Mouse (Mus musculus): ENCODE data around the gene Ajm1. TPM values are rescaled to one million over a fixed set of nuclear protein-coding genes. Genes with fewer than 3 reads are reported as not detected.

Ajm1 gene
- polyA plus RNA-seq, 1 experiment from 2014 or later: 1.5 TPM

DNA sequence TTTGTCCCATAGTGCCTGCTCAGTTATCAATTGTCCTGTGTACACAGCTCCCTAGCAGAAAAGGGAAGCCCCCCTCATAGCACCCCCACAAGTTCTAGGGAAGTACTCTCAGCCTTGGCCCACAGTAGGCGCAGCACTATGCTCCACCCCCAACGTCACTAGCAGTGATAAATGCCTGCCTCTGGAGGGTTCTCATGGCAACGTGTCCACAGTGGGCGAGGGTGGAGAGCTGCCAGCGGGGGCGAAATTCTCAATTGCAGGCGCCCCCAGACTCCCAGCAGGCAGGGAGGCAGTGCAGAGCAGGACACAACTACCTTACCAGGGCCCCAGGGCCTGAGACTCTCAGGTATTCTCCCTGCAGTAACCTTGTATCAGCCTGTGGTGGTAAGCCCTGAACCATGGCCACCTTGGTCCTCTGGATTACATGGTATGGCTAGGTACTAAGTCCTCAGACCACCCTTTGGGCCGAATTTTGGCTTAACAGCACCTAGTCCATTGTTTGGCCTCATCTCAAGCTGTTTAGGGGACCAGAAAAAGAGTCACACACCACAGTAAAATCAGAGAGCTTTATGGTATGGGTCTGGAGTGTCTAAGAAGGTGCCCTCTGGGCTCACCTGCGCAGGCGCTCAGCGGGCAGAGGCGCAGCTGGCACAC, 1.0 kb upstream of the Ajm1 start:
- Histone ChIP-seq H3K4me2 (no peak overlapping the region), H3K27me3 (peaks cover 39% of the 10 kb centered on the region), H3K27ac (no peak overlapping the region), H3K9me3 (no peaks in the 10 kb centered on the region), H3K9ac (no peak overlapping the region), H3K36me3 (replicated peaks) (peaks cover 48% of the 10 kb centered on the region), H3K4me1 (peaks cover 42% of the 10 kb centered on the region), H3K4me3 (replicated peaks) (no peak overlapping the region; the same call in 1 of the 2 replicates)
- WGBS: 60% methylated on average over 12 of the region's 12 CpGs
- ATAC-seq (ENCODE audit: low FRiP score): no peak

- H3K4me1 ChIP-seq: peaks cover 49% of the 10 kb centered on the region
- 35% methylated on average over 6 of the region's 6 CpGs for WGBS
- H3K27ac ChIP-seq: no peak overlapping the region
- no peak overlapping the region for H3K9ac ChIP-seq
- peaks cover 46% of the 10 kb centered on the region for H3K27me3 ChIP-seq
- no peak overlapping the region for H3K4me2 ChIP-seq
- H3K4me3 ChIP-seq (replicated peaks): no peak overlapping the region
- H3K36me3 ChIP-seq (replicated peaks): peaks cover 41% of the 10 kb centered on the region
- 0 out of 2 replicates have a peak, but pooled peaks have one; percentile 0 for ATAC-seq (ENCODE audit: low FRiP score)
- no peaks in the 10 kb centered on the region for H3K9me3 ChIP-seq
Measured at GRCm38 (mm10) chr2:25581901-25582301, 344 bp upstream of the Ajm1 start.

- H3K4me1 ChIP-seq: peaks cover 53% of the 10 kb centered on the region
- H3K36me3 ChIP-seq (replicated peaks): peaks cover 30% of the 10 kb centered on the region
- no peak for ATAC-seq (ENCODE audit: low FRiP score)
- H3K4me3 ChIP-seq (replicated peaks): peak overlapping the region; percentile 38; the same call in 1 of the 2 replicates
- H3K9me3 ChIP-seq: no peaks in the 10 kb centered on the region
- peak overlapping the region; percentile 65; the same call in 1 of the 2 replicates for H3K4me2 ChIP-seq
- H3K27me3 ChIP-seq: peaks cover 58% of the 10 kb centered on the region
- WGBS: 42% methylated on average over 6 of the region's 6 CpGs
- no peak overlapping the region for H3K27ac ChIP-seq
- 0 out of 2 replicates have a peak overlapping the region, but pooled peaks have one; percentile 33 for H3K9ac ChIP-seq
Measured at GRCm38 (mm10) chr2:25580621-25581101, 896 bp downstream of the Ajm1 start.

DNA sequence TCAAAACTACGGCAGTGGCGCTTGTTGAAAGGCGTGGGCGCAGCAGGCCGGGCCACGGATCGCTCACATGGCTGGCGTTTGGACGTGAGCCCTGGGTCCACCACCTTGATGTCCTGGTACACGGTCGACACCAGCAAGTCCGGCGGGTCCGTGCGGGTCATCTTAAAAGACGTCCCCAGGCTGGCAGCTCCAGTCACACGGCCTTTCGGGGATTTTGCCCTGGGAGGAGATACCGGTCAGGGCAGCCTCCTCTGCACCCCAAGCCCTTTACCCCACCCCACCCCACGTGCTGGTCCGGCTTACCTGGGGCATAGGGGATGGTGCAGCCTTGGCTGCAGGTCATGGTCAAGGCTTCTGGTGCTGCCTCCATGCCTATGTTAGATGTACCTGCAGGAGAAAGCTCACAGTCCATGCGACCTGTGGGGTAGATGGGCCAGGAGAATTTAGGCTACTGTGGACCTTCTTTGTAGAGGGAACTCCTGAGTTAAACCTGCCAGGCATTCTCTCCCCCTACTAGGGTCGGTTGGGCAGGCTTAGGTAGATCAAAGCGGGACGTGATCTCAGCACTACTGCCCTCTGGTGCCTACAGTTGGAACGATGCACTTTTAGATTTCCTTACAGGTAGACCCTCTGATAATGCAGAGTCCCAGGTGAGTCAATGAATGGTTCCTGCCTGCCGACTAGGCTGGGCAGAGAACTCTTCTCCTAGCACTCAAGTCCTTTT, 1.7 kb downstream of the Ajm1 start:
- peaks cover 58% of the 10 kb centered on the region for H3K4me1 ChIP-seq
- no peaks in the 10 kb centered on the region for H3K9me3 ChIP-seq
- H3K27ac ChIP-seq: no peak overlapping the region
- H3K27me3 ChIP-seq: peaks cover 60% of the 10 kb centered on the region
- WGBS: 5% methylated on average over 27 of the region's 27 CpGs
- H3K4me2 ChIP-seq: peak overlapping the region; percentile 32; the same call in 1 of the 2 replicates
- ATAC-seq (ENCODE audit: low FRiP score): no peak
- H3K36me3 ChIP-seq (replicated peaks): peaks cover 23% of the 10 kb centered on the region
- H3K9ac ChIP-seq: no peak overlapping the region; the same call in 1 of the 2 replicates
- peak overlapping the region; percentile 19 for H3K4me3 ChIP-seq (replicated peaks)

DNA sequence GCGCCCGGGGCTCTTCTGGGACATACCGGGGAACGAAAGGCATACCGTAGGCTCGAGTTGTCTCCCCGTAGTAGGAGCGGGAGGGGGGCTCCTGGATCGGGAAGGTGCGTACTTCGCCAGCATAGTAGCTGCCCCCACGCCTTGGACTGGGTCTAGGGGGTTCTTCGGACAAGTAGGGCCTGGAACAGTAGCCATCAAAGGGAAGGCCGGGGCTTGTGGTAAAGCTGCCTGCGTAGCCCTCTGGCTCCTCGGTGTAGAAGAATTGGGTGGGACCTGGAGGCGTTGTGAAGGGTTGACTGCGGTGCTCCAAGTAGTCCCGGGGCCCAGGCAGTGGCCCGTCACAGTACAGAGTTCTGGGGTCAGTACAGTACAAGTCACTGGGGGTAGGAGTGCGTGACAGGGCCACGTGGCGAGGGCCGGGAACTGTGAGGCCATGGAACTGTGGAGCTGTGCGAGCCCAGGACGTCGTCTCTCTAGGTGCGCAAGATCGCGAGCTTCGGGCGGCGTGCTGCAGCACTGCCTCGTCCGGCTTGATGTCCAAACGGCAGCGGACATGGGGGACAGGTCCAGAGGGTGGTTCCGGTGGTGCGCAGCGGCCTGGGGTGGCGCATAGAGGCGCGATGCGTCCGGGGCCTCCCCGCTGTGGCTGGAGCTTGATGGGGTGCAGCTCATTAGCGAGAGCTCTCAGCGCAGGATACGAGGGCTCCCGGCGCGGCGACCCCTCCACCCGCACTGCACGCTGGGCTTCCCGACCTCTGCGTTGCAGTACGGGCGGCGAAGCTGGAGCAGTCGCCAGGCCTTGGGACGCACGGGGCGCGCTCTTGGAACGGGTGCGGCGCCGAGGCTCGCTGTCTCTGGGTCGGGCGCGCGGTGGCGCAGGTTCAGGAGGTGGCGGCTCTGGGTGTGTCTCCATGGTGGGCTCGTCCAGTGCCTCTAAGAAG, 2.5 kb downstream of the Ajm1 start:
- peak overlapping the region; percentile 7; the same call in 1 of the 2 replicates for H3K9ac ChIP-seq
- H3K4me2 ChIP-seq: peak overlapping the region; percentile 32
- 5% methylated on average over 77 of the region's 77 CpGs for WGBS
- peaks cover 60% of the 10 kb centered on the region for H3K4me1 ChIP-seq
- H3K27me3 ChIP-seq: peaks cover 60% of the 10 kb centered on the region
- no peak for ATAC-seq (ENCODE audit: low FRiP score)
- no peaks in the 10 kb centered on the region for H3K9me3 ChIP-seq
- no peak overlapping the region for H3K27ac ChIP-seq
- peaks cover 14% of the 10 kb centered on the region for H3K36me3 ChIP-seq (replicated peaks)
- peak overlapping the region; percentile 19 for H3K4me3 ChIP-seq (replicated peaks)

DNA sequence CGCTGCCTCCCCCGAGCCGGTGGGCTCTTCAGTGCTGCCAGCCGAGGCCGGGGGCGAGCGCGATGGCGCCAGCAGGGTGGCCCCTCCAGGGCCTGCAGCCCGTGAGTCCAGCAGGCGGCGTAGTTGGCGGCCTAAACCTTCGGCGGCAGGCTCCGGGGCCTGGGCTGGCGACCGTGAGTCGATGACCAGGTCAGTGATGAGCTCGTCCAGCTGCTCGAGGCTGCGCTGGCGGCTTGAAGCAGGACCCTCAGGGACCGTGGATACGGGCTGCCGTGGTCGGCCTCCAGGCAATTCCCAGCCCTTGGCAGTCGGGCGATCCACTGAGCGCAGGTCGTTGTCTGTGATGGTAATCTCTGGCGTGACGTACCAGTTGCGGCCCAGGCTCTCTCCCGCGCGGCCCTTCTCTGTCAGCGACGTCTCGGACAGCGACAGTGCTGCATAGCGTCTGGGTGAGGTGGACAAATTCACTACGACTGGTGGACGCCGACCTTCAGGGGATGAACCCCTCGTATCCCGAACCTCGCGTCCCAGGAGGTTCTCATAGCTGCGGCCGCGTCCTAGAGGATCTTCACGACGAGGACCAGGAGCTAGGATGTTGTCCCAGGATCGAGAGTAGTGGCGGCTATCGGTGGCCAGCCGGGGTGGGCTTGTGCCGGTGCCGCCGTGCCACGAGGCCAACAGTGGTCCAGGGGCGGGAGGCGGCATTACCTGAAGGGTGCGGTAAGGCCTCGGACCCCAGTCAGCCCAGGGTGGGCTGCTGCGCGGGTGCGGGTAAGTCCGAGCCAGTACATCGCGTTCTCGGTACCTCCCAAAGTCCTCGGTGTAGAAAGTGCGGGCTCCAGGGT, 3.4 kb downstream of the Ajm1 start:
- H3K27ac ChIP-seq: no peak overlapping the region
- H3K4me2 ChIP-seq: peak overlapping the region; percentile 44
- H3K27me3 ChIP-seq: peaks cover 60% of the 10 kb centered on the region
- peaks cover 69% of the 10 kb centered on the region for H3K4me1 ChIP-seq
- H3K9ac ChIP-seq: no peak overlapping the region; the same call in 1 of the 2 replicates
- H3K36me3 ChIP-seq (replicated peaks): peaks cover 6% of the 10 kb centered on the region
- peak overlapping the region; percentile 30 for H3K4me3 ChIP-seq (replicated peaks)
- H3K9me3 ChIP-seq: no peaks in the 10 kb centered on the region
- 4% methylated on average over 75 of the region's 75 CpGs for WGBS
- ATAC-seq (ENCODE audit: low FRiP score): no peak

DNA sequence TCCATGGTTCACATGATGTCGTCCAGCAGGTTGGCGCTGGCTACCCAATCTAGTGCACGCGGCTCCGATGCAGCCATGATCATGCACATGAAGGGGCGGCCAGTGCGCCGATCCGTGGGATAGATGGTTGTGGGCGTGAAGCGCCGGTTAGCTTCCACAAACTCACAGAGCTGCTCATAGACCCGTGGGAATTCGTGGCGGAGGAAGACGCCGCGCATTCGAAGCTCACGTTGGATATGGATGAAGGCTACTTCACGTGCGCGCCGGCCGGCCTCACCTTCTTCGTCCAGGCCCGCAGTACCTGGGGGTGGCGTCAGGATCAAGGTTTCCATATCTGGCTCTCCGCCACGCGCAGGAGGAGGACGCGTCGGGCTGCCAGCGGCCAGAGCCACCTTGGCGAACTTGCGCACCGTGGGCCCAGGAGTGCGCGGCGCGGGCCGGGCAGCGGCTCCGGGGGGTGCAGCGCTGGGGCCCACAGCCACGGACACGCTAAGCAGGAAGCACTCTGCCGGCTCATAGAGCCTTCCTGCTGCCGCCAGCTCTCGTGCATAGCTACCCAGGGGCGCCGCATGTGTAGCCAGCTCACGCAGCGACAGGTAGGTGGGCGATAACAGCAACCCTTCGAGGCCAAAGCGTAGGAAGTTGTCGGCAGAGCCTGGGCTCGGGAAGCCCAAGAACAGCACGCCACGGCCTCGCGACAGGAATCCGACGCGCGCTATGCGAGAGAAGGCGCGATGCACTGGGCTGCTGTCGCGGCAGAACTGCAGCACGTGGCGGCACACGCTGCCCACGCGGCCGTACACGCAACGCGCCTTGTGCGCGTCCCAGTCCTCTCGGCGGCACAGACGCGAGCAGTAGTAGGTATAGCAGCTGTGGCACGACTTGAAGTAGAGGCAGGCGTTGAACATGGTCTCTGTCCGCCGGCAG, 4.3 kb downstream of the Ajm1 start:
- Histone ChIP-seq H3K27ac (no peak overlapping the region), H3K27me3 (peaks cover 60% of the 10 kb centered on the region), H3K9ac (no peak overlapping the region; the same call in 1 of the 2 replicates), H3K36me3 (replicated peaks) (no peaks in the 10 kb centered on the region; the same call in 1 of the 2 replicates), H3K4me2 (peak overlapping the region; percentile 44), H3K4me3 (replicated peaks) (peak overlapping the region; percentile 30), H3K4me1 (peaks cover 67% of the 10 kb centered on the region), H3K9me3 (no peaks in the 10 kb centered on the region)
- no peak for ATAC-seq (ENCODE audit: low FRiP score)
- 13% methylated on average over 92 of the region's 92 CpGs for WGBS

GRCm38 (mm10) chr2:25576028-25576850, 5.3 kb downstream of the Ajm1 start:
- Histone ChIP-seq H3K4me3 (replicated peaks) (no peak overlapping the region), H3K27me3 (peaks cover 58% of the 10 kb centered on the region), H3K4me1 (peaks cover 59% of the 10 kb centered on the region), H3K27ac (no peak overlapping the region), H3K9ac (no peak overlapping the region), H3K9me3 (no peaks in the 10 kb centered on the region), H3K36me3 (replicated peaks) (peaks cover 8% of the 10 kb centered on the region), H3K4me2 (peak overlapping the region; percentile 74; the same call in 1 of the 2 replicates)
- no peak for ATAC-seq (ENCODE audit: low FRiP score)
- 67% methylated on average over 16 of the region's 16 CpGs for WGBS

DNA sequence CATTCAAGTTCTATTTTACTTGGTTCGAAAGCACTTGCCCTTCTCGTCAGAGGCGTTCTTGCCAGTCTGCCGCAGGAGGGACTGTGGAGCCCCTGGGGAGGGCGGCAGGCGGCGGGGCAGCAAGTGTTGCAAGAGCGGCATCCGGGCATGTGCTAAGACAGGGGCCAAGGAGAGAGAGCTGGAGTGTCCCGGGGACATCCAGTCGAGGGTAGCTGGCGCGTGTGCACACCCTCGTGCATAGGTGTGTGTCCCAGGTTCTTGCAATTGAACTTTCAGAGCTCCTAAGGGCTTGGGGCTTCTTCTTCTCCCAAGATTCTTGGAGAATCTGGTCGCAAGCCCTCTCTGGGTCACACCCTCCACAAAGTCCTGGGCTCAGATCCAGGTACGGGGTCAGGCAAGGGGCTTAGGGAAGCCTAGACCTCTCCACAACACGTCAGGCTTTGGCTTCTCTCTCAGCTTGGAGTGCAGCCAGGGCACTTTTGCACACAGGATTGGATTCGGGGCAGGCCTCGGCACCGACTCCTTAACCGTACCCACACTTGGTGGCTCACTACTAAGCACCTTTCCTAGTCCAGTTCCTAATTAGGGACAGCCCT, 6.0 kb downstream of the Ajm1 start:
- Histone ChIP-seq H3K9me3 (no peaks in the 10 kb centered on the region), H3K27me3 (peaks cover 51% of the 10 kb centered on the region), H3K9ac (peak overlapping the region; percentile 65), H3K4me1 (peaks cover 55% of the 10 kb centered on the region), H3K4me2 (peak overlapping the region; percentile 74), H3K27ac (peak overlapping the region; percentile 82), H3K4me3 (replicated peaks) (peak overlapping the region; percentile 61), H3K36me3 (replicated peaks) (peaks cover 14% of the 10 kb centered on the region)
- 18% methylated on average over 21 of the region's 21 CpGs for WGBS
- no peak; the same call in 1 of the 2 replicates for ATAC-seq (ENCODE audit: low FRiP score)

All from forebrain, embryonic 12.5 days (tissue).